Mouse (Mus musculus) C2C12 (cell line): ENCODE results near the gene Tmem204.

Experiments
- CEBPB ChIP-seq: IDR thresholded peaks from one replicate; pipeline ENCODE4 v1.6.1; 2011; ENCODE audit warnings: low read depth, mild to moderate bottlenecking, control low read depth, moderate library complexity
- CTCF ChIP-seq: IDR thresholded peaks from one replicate; pipeline ENCODE4 v1.5.1; 2011; ENCODE audit not compliant: control insufficient read depth, insufficient read depth, insufficient read length

GRCm38 (mm10) chr17:25067442-25067851, 15.9 kb downstream of the Tmem204 start:
- TF ChIP-seq CEBPB: no peak
- no peak for TF ChIP-seq CTCF
